Mouse (Mus musculus) heart, adult 2 months (tissue): ENCODE measurements around the gene Cnot1.

Experiments used
- CTCF ChIP-seq: fragments of 200-600 bp; IDR thresholded peaks from 2 replicates; pipeline ENCODE4 v1.8.1; 2022; ENCODE audit warnings: antibody characterized with exemption, mild to moderate bottlenecking, moderate library complexity
- POLR2A ChIP-seq: fragments of 200-500 bp; IDR thresholded peaks from 2 replicates; pipeline ENCODE4 v1.6.1; 2011; ENCODE audit warnings: mild to moderate bottlenecking, low read depth, low read length, control low read depth; ENCODE audit not compliant: insufficient read depth

DNA sequence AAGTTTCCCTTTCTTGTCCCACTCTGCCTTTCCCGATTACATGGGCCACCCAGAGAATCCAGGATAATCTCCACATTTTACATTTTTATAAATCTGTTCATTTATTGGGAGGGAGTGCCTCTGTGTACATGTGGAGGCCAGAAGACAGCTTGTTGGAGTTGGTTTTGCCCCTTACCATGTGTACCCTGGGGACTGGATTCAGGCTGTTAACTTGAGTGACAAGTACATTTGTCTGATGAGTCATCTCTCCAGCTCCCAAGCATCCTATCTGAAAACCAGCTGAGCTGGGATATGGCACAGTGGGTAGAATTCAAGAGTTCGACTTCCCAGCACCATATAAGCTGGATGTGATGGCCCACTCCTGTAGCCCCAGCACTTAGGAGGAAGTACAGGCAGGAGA lies 137.3 kb downstream of the Cnot1 start:
- TF ChIP-seq CTCF = no peak
- TF ChIP-seq POLR2A = no peak
